Mouse (Mus musculus): ENCODE measurements around the gene Otos. TPM values are rescaled to one million over a fixed set of nuclear protein-coding genes. Genes with fewer than 3 reads are reported as not detected.

The Otos gene
- polyA plus RNA-seq, 1 experiment, result not detected

DNA sequence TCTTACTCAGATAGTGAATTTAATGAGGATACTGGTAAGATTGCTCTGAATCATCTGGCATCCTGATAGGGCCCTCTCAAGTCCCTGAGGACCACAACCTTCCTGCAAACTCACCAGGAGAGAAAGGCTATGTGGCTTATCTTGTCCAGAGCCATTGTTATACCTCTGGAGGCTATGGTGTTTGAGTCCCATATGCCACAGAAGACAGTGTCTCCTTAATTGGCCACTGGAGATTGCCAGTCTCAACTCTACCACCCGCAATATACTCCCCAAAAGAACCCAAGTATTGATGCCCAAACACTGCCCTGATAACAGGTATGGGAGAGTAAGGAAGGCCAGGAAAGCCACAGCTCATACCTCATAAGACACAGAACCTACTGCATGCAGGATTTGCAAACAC, 43.2 kb downstream of the Otos start, which contains the start of gene Olfr1410:
Gene Olfr1410 (plus strand): TSS at position 301 of the 400 bp plus-strand sequence.
- H3ac ChIP-seq (ENCODE audit: control insufficient read depth, insufficient read length, low read depth), result no peak within 1 kb of the TSS
- peaks cover 36% of the 10 kb centered on the region for H3K27me3 ChIP-seq (ENCODE audit: control insufficient read depth, insufficient read depth, insufficient read length)
- no peaks in the 10 kb centered on the region for H3K36me3 ChIP-seq (ENCODE audit: control insufficient read depth, insufficient read depth)
- H3K79me2 ChIP-seq (ENCODE audit: control insufficient read depth, insufficient read depth), result no peaks in the 10 kb centered on the region
- H3K79me3 ChIP-seq (ENCODE audit: low read depth), result no peaks in the 10 kb centered on the region
- no peak for TF ChIP-seq USF1 (IDR thresholded peaks at IDR 0.05; ENCODE audit: low read depth)
- TF ChIP-seq CTCF (IDR thresholded peaks at IDR 0.05; ENCODE audit: control insufficient read depth, insufficient read depth, insufficient read length), result no peak
- no peak for TF ChIP-seq MYOD1 (IDR thresholded peaks at IDR 0.05; ENCODE audit: control insufficient read depth, insufficient read length, low read depth)
- TF ChIP-seq FOSL1 (IDR thresholded peaks at IDR 0.05; ENCODE audit: insufficient read depth, low read length, poor library complexity, severe bottlenecking), result no peak
- no peak for TF ChIP-seq CEBPB (IDR thresholded peaks at IDR 0.05; ENCODE audit: low read depth)
- TF ChIP-seq MAX (IDR thresholded peaks at IDR 0.05), result no peak
- no peak for TF ChIP-seq MYOG (IDR thresholded peaks at IDR 0.05; ENCODE audit: control insufficient read depth, extremely low read depth, insufficient read length)
- no peak within 1 kb of the TSS for H3K4me3 ChIP-seq (ENCODE audit: insufficient read depth, poor library complexity, severe bottlenecking)

DNA sequence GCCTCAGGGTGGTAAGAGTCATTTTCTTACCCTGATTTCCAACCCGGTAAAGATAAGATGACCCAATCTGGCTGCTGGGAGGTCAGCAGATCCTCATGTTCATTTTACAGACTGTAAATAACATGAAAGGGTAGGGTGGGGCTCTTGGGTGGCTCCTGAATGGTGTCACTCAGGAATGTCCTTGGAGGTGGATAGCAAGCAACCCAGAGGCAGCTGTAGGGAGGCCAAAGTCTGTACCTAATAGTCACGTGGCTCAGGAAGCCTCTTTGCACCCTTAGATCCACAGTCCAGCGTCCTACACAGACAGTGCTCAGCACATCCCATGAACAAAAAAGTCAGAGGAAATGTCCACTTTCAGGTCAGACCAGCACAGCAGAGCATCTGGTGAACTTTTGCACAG, 52.6 kb downstream of the Otos start:
- TF ChIP-seq MYOD1 (IDR thresholded peaks at IDR 0.05; ENCODE audit: control insufficient read depth, insufficient read length, low read depth) (no peak), MAX (IDR thresholded peaks at IDR 0.05) (no peak), CTCF (IDR thresholded peaks at IDR 0.05; ENCODE audit: control insufficient read depth, insufficient read depth, insufficient read length) (no peak), USF1 (IDR thresholded peaks at IDR 0.05; ENCODE audit: low read depth) (no peak)
- H3K27me3 ChIP-seq (ENCODE audit: control insufficient read depth, insufficient read depth, insufficient read length), result peaks cover 22% of the 10 kb centered on the region
- H3K36me3 ChIP-seq (ENCODE audit: control insufficient read depth, insufficient read depth), result no peaks in the 10 kb centered on the region
- H3K4me3 ChIP-seq (ENCODE audit: insufficient read depth, poor library complexity, severe bottlenecking), result no peak overlapping the region
- H3K79me3 ChIP-seq (ENCODE audit: low read depth), result no peaks in the 10 kb centered on the region
- H3K79me2 ChIP-seq (ENCODE audit: control insufficient read depth, insufficient read depth), result no peaks in the 10 kb centered on the region
- no peak overlapping the region for H3ac ChIP-seq (ENCODE audit: control insufficient read depth, insufficient read length, low read depth)

Other genes with a start within 250 kb of the Otos start
- 112 TPM for gene Ndufa10, start 175.0 kb downstream of the Otos start, polyA plus RNA-seq (2012; fragmentation: generic; extraction: Trizol)
- not detected for gene Olfr1416, start 163.7 kb downstream of the Otos start, polyA plus RNA-seq (2012; fragmentation: generic; extraction: Trizol)
- gene Olfr1415, start 152.7 kb downstream of the Otos start, polyA plus RNA-seq (2012; fragmentation: generic; extraction: Trizol), result not detected
- not detected for gene Olfr1414, start 130.2 kb downstream of the Otos start, polyA plus RNA-seq (2012; fragmentation: generic; extraction: Trizol)
- gene Olfr1413, start 77.5 kb downstream of the Otos start, polyA plus RNA-seq (2012; fragmentation: generic; extraction: Trizol), result not detected
- gene Olfr1412, start 63.1 kb downstream of the Otos start, polyA plus RNA-seq (2012; fragmentation: generic; extraction: Trizol), result not detected
- gene Olfr1411, start 54.4 kb downstream of the Otos start, polyA plus RNA-seq (2012; fragmentation: generic; extraction: Trizol), result not detected
- gene Olfr1410, start 43.1 kb downstream of the Otos start, polyA plus RNA-seq (2012; fragmentation: generic; extraction: Trizol), result not detected
- gene Olfr12, start 31.1 kb downstream of the Otos start, polyA plus RNA-seq (2012; fragmentation: generic; extraction: Trizol), result not detected
- 430 TPM for gene Cops9, start 6.9 kb downstream of the Otos start, polyA plus RNA-seq (2012; fragmentation: generic; extraction: Trizol)
- 380 TPM for gene Gpc1, start 182.8 kb upstream of the Otos start, polyA plus RNA-seq (2012; fragmentation: generic; extraction: Trizol)